Mouse (Mus musculus) adrenal gland, postnatal 36 days (tissue): Measurements from ENCODE around the gene Fbh1. TPM values are rescaled to one million over a fixed set of nuclear protein-coding genes. Genes with fewer than 3 reads are reported as not detected.
A peak's percentile ranks its signal among the peaks of the same experiment; 100 is the strongest.

ENCODE experiments used
- DNase-seq, 2 experiments: peaks; one replicate each; pipeline ENCODE4 v3.0.0; 2021; ENCODE audit warnings: mixed read lengths in 1 of 2
- long read RNA-seq, 2 experiments: library from polyadenylated mRNA; stranded (forward); transcript quantifications; one replicate each; pipeline ENCODE4 v2.0.0; 2021; ENCODE audit warnings: borderline sequencing depth in 2 of 2
- total RNA-seq, 2 experiments: library from RNA; stranded (reverse); gene quantifications; 2 replicates each; pipeline ENCODE4 v1.2.3; 2021

Gene Fbh1
- 10 to 100 TPM; 82.2 to 84.3 TPM for total RNA-seq
- long read RNA-seq, experiment 1, transcript Fbh1-201 (21 exons, 3,567 nt), result major isoform, 47 of 107 reads
- long read RNA-seq, experiment 1, partial matches to known transcripts, result 6 of 107 reads
- long read RNA-seq, experiment 1, other reads (novel, unspliced or antisense), result 54 of 107 reads
- long read RNA-seq, experiment 2, transcript Fbh1-201 (21 exons, 3,567 nt), result major isoform, 10 of 20 reads
- long read RNA-seq, experiment 2, partial matches to known transcripts, result 0 of 20 reads
- long read RNA-seq, experiment 2, other reads (novel, unspliced or antisense), result 10 of 20 reads

GRCm38 (mm10) chr2:11777091-11778068 is at the start of gene Fbh1, which contains the start of gene Ankrd16:
Gene Fbh1 (minus strand): TSS chr2:11777582.
Gene Ankrd16 (plus strand): TSS chr2:11777876.
- DNase-seq, result peak; percentile 100

- DNase-seq, result no peak
Observed at GRCm38 (mm10) chr2:11801299-11801930, 24.0 kb upstream of the Fbh1 start.

GRCm38 (mm10) chr2:11797930-11798364 is 20.6 kb upstream of the Fbh1 start:
- no peak for DNase-seq

GRCm38 (mm10) chr2:11794668-11795067 is 17.3 kb upstream of the Fbh1 start:
- DNase-seq, result peak in 1 of 2 experiments; percentile 4

- DNase-seq, result no peak
Observed at GRCm38 (mm10) chr2:11784159-11784558, 6.8 kb upstream of the Fbh1 start.

GRCm38 (mm10) chr2:11778087-11778823 is 873 bp upstream of the Fbh1 start:
- peak; percentile 86 to 92 for DNase-seq

- no peak for DNase-seq
Observed at GRCm38 (mm10) chr2:11776415-11776814, 967 bp downstream of the Fbh1 start.

GRCm38 (mm10) chr2:11775121-11775520 is 2.3 kb downstream of the Fbh1 start:
- DNase-seq, result no peak

- no peak for DNase-seq
Observed at GRCm38 (mm10) chr2:11774426-11774825, 3.0 kb downstream of the Fbh1 start.

GRCm38 (mm10) chr2:11772401-11772800 is 5.0 kb downstream of the Fbh1 start:
- DNase-seq, result no peak

GRCm38 (mm10) chr2:11771701-11772100 is 5.7 kb downstream of the Fbh1 start:
- DNase-seq, result no peak

GRCm38 (mm10) chr2:11767161-11767545 is 10.2 kb downstream of the Fbh1 start:
- DNase-seq, result peak; percentile 37

- DNase-seq, result no peak
Observed at GRCm38 (mm10) chr2:11766485-11767160, 10.8 kb downstream of the Fbh1 start.

GRCm38 (mm10) chr2:11765694-11766093 is 11.7 kb downstream of the Fbh1 start:
- no peak for DNase-seq

GRCm38 (mm10) chr2:11762541-11762940 is 14.8 kb downstream of the Fbh1 start:
- no peak for DNase-seq

- DNase-seq, result no peak
Observed at GRCm38 (mm10) chr2:11739516-11740051, 37.8 kb downstream of the Fbh1 start.

- no peak for DNase-seq
Observed at GRCm38 (mm10) chr2:11738794-11739193, 38.6 kb downstream of the Fbh1 start.

- no peak for DNase-seq
Observed at GRCm38 (mm10) chr2:11735853-11736252, 41.5 kb downstream of the Fbh1 start.

GRCm38 (mm10) chr2:11732978-11733377 is 44.4 kb downstream of the Fbh1 start:
- no peak for DNase-seq

GRCm38 (mm10) chr2:11729091-11729490 is 48.3 kb downstream of the Fbh1 start:
- DNase-seq, result no peak

GRCm38 (mm10) chr2:11727574-11727973 is 49.8 kb downstream of the Fbh1 start:
- no peak for DNase-seq
